Mouse (Mus musculus) lung, adult 2 months (tissue): Measurements from ENCODE around the gene Col4a3bp. TPM values are rescaled to one million over a fixed set of nuclear protein-coding genes. Genes with fewer than 3 reads are reported as not detected.

Experiments
- DNase-seq: peaks from one replicate; pipeline ENCODE4 v3.0.0; 2022
- H3K4me1 ChIP-seq: fragments of 200-500 bp; 2 replicates; pipeline ENCODE4 v1.6.1; 2011; ENCODE audit warnings: low read length; ENCODE audit not compliant: control insufficient read depth, insufficient read depth
- H3K4me3 ChIP-seq: fragments of 200-500 bp; replicated peaks from 2 replicates; pipeline ENCODE3; 2011; ENCODE audit warnings: low read depth, mild to moderate bottlenecking, control low read depth, low read length; ENCODE audit errors: extremely low read depth
- CTCF ChIP-seq: fragments of 200-500 bp; IDR thresholded peaks from 2 replicates; pipeline ENCODE4 v1.5.1; 2011; ENCODE audit warnings: mild to moderate bottlenecking, low read length, control low read depth; ENCODE audit not compliant: insufficient read depth
- POLR2A ChIP-seq: fragments of 200-500 bp; IDR thresholded peaks from 2 replicates; pipeline ENCODE4 v1.6.1; 2011; ENCODE audit warnings: low read depth, mild to moderate bottlenecking, control low read depth, low read length, borderline replicate concordance; ENCODE audit errors: extremely low read depth
- WGBS: fragments of 180-500 bp; shearing (Covaris S2); methylation state at CpG from one replicate; pipeline ENCODE4 v1.1.7; 2018; 5-methylcytosine and 5-hydroxymethylcytosine counted together
- polyA plus RNA-seq: library from polyadenylated mRNA; depleted of rRNA; stranded (reverse); fragments of >200 nt; gene quantifications from 2 replicates; pipeline ENCODE4 v1.2.3, GENCODE M21; 2012

The Col4a3bp gene
- polyA plus RNA-seq, 1 experiment, result 15.2 TPM

DNA sequence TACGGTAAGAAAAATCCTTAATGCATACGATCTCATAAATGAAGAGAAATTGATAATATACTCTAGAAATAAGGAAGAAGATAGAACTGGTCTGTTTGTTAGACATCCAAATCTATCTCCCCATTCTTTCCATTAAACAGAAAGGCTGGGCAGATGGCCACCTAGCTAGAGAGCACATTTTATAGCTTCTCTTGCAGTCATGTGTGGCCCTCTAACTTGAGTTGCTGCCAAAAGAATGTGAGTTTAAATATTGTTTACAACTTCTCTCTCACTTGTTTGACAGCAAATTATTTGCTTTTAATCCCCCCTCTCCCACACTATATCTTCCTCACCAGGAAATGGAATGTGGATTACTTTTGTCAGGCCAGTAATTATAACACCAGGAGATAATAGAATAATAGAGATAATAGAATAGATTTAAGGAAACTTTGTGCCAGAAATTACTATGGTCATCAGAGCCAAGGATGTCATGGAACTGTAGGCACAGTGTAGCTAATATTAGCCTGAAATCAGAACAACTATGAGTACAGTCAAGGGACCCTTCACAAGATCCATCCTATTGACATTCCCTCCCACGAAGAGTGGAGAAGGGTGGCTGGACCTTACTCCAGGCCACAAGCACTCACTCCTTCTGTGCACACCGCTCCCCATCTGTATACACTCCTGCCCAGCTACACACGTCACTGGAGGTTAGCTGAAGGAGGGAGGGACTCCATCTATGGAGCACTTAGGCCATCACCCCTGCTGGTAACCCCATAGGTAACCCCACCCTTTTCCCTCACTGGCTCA, 28.1 kb upstream of the Col4a3bp start:
- WGBS, result 73% methylated on average over 5 of the region's 5 CpGs
- no peak for TF ChIP-seq CTCF
- no peak for TF ChIP-seq POLR2A
- DNase-seq, result no peak

DNA sequence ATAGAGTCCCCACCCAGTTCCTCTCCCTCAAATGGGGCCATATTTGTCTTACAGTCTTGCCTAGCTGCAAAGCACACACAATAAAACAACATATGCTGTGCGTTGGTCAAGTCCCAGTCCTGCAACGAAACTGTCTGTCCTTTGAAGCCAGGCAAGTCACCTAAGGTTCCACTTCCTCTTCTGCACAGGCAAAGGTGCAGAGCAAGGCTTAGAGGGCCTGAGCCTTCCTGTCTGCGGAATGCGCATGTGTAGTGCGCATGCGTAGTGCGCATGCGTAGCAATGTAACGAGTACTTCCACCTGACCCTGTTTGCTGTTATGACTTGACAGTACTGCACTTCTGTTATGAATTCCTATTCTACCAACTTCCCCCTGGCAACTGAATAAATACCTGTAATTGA, 26.2 kb upstream of the Col4a3bp start:
- no peak for TF ChIP-seq CTCF
- TF ChIP-seq POLR2A, result no peak
- no peak for DNase-seq
- no peak overlapping the region for H3K4me3 ChIP-seq
- 0 out of 2 replicates have a peak, but pooled peaks cover 4% of the 10 kb centered on the region for H3K4me1 ChIP-seq
- 89% methylated on average over 9 of the region's 9 CpGs for WGBS

More for the DNA sequence above, 28.1 kb upstream of the Col4a3bp start:
- Histone ChIP-seq H3K4me3 (no peak overlapping the region), H3K4me1 (peaks cover 12% of the 10 kb centered on the region)

DNA sequence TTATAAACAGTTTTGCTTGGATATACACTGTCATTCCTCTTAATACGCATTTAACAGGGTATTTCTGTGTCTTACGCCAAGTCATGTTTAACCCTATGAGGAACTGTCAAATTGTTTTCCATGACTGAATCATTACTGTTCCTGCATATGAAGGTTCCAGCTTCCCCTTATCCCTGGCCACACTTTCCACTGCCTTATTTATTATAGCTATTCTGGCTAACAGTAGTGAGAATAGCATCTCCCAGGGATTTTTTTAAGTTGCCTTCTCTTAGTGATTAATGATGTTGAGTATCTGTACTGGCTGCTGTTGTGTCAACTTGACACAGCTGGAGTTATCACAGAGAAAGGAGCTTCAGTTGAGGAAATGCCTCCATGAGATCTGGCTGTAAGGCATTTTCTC, 25.1 kb upstream of the Col4a3bp start:
- Histone ChIP-seq H3K4me3 (no peak overlapping the region), H3K4me1 (no peaks in the 10 kb centered on the region)
- 77% methylated on average over 2 of the region's 2 CpGs for WGBS
- DNase-seq, result no peak
- TF ChIP-seq POLR2A (no peak), CTCF (no peak)

DNA sequence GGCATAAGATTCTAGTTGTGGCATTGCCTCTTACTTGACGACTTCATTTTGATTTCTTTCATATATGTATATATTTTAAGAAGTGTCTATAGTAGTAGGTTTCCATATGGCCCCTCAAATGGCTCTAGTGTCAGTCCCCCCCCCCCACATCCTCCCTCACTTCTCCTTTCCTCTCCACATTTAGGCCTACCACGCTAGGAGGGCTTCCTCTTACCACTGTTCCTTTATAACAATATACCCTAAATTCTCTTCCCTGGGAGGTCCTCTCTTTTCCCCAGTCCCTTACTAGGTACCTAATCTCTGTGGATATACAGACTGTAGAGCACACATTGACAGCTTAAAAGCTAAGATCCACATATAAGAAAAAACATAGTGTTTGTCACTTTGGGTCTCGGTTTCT, 21.1 kb upstream of the Col4a3bp start:
- TF ChIP-seq CTCF (no peak), POLR2A (no peak)
- Histone ChIP-seq H3K4me1 (no peaks in the 10 kb centered on the region), H3K4me3 (no peak overlapping the region)
- no peak for DNase-seq
- WGBS, result 87% methylated on average over 3 of the region's 3 CpGs

DNA sequence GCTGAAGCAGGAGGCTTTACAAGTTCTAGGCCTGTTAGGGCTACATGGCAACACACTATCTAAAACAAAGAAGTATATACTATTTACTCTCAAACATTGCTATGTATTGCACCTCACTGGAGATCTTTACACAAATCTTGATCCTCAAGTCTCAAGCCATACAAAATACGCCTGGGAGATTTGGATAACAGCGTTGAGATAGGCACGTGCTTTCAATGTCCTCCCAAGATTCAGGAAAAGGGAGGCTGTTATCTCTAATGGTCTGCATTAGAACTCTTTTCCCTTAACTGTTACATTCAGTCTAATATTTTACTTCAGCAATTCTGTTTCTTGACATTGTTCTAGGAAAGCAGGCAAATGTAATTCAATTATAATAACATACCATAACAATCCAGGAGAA, 15.4 kb upstream of the Col4a3bp start:
- Histone ChIP-seq H3K4me3 (no peak overlapping the region), H3K4me1 (no peaks in the 10 kb centered on the region)
- 80% methylated on average over 3 of the region's 3 CpGs for WGBS
- no peak for TF ChIP-seq CTCF
- no peak for TF ChIP-seq POLR2A
- DNase-seq, result no peak

DNA sequence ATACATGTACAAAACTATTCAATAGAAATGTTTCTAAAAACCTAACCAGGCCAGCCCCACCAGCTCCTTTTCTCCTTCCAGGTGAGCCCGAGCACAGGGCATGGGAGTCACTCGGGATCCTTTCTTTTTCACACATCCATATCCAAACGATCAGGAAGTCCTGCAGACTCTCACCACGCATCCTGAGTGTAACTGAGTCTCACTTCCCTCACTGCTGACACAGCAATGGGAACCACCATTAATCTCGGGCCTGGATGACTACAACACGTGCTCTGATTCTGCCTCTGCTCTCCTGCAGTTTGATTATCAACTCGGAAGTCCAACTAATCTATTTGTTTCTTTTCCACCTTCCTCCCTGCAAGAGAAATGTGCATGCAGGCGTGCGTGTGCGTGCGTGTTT, 14.6 kb upstream of the Col4a3bp start:
- no peaks in the 10 kb centered on the region for H3K4me1 ChIP-seq
- no peak for DNase-seq
- H3K4me3 ChIP-seq, result no peak overlapping the region
- WGBS, result 81% methylated on average over 11 of the region's 11 CpGs
- no peak for TF ChIP-seq POLR2A
- TF ChIP-seq CTCF, result no peak

DNA sequence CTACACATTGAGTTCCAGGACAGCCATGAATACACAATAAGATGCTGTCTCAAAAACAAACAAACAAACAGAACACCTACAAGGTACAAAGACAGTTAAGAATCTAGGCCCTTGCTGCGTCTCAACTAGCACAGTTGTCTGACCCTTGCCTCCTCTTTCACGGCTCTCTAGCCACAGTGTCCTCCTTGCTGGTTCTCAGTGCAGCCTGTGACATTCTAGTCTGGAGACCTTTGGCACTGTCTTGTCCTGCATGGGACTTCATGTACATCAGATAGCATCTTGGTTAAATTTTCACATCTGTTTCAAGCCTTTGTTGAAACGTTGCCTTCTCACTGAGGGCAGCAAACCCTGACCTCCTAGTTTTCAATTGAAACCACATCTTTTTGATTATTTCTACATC, 13.6 kb upstream of the Col4a3bp start:
- DNase-seq, result no peak
- 84% methylated on average over 3 of the region's 3 CpGs for WGBS
- no peak overlapping the region for H3K4me3 ChIP-seq
- H3K4me1 ChIP-seq, result no peaks in the 10 kb centered on the region
- TF ChIP-seq CTCF, result no peak
- no peak for TF ChIP-seq POLR2A

DNA sequence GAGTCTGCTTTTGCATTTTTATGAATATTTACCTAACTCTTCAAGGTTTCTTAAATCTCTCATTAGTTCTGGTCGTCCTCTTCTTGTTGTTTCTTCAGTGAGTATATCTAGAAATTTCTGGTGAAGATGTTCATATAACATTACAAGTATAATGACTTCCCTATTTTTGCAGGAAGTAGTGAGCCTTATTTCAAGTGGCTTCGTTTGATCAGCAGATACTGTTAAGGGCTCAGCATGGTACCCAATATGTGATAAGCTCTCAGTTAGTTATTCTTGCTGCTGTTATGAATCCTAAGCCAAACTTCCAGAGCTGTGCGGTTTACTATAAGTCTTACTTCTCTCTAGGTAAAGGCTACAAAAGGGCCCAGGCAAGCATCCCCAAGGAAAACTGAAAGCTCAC, 12.9 kb upstream of the Col4a3bp start:
- DNase-seq, result no peak
- Histone ChIP-seq H3K4me3 (no peak overlapping the region), H3K4me1 (no peaks in the 10 kb centered on the region)
- no peak for TF ChIP-seq POLR2A
- TF ChIP-seq CTCF, result no peak
- WGBS, result 89% methylated on average over 3 of the region's 3 CpGs

DNA sequence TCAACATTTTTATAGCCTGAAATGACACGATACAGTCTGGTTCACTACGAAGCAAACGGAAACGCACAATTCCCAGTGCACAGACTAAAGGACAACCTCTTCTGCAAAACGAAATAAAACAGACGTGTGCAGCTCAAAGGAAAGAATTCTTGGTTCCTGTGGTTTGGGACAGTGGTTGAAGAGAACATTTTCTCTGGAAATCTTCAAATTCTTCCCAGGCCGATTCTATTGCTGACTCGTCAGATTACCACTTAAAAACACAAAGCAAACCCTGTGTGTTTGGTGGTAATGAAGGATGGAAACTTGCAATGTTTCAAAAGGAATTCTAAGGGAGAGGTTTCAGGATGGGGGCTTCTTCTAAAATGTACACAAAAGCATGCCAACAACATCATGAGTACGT, 12.4 kb upstream of the Col4a3bp start:
- DNase-seq, result no peak
- TF ChIP-seq POLR2A, result no peak
- no peak for TF ChIP-seq CTCF
- Histone ChIP-seq H3K4me3 (no peak overlapping the region), H3K4me1 (no peaks in the 10 kb centered on the region)
- 94% methylated on average over 9 of the region's 9 CpGs for WGBS

DNA sequence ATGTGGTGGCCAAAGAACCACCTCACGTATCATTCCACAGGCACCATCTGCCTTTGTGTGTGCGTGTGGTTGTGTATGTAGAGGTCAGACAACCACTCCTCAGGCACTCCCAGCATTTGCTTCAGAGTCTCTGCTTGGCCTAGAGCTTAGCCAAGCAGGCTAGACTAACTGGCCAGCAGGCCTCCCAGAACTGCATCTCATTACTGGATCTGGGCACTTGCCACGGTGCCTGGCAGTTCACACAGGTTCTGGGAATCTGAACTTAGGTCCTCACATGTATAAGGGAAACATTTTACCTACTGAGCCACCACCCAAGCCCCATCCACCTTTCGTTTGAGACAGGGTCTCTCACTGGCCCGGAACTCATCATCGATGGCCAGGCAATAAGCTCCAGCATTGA, 10.2 kb upstream of the Col4a3bp start:
- DNase-seq, result no peak
- 82% methylated on average over 6 of the region's 6 CpGs for WGBS

More for the DNA sequence above, 10.2 kb upstream of the Col4a3bp start:
- H3K4me3 ChIP-seq, result no peak overlapping the region
- no peaks in the 10 kb centered on the region for H3K4me1 ChIP-seq
- TF ChIP-seq CTCF, result no peak
- TF ChIP-seq POLR2A, result no peak
